Mouse (Mus musculus) heart, adult 8-10 months (tissue): ENCODE results near the gene Atf3. TPM values are rescaled to one million over a fixed set of nuclear protein-coding genes. Genes with fewer than 3 reads are reported as not detected.

Experiments used
- DNase-seq: peaks from one replicate; pipeline ENCODE4 v3.0.0; 2022; ENCODE audit warnings: low spot score
- total RNA-seq, 4 experiments: library from RNA; stranded (reverse); gene quantifications; 2 replicates each; pipeline ENCODE4 v1.2.4; 2022

Atf3 gene
- total RNA-seq, 4 experiments from 2014 or later, result 3.0 to 10.3 (median 4.2) TPM

DNA sequence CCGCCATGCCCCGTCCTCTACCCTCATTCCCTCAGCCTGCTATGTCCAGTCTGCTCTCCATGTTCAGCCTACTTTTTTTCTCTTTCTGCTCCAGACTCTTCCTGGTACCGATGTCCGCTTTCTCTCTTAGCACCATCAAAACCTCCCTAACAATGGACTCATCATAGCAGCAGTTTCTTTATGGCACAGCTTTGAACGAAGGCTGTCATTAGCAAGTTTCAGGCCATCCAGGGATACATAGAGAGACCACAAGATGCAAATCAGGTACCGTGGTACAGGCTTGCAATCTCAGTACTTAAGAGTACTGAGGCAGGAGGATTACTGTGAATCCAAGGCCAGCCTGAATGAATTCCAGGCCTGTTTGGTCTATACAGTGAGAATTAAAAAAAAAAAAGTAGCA is 25.1 kb downstream of the Atf3 start:
- no peak for DNase-seq

DNA sequence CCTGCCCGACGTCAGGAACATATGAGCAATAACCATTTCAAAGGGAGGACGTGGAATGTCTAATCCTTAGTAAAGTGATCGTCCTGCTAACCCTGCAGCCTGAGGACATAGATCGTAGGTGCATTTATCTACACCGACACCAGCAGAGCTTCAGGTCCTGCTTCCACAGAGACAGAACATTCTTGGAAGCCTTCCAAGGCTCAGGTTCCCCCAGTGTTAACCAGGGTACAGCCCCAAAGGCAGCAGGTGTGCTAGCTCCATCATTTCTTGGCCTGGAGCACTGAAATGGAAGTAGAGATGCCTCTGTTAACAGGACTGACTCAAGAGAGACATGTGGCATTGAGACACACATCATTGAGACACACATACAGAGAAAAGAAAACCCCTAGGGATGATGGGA is 25.6 kb downstream of the Atf3 start:
- no peak for DNase-seq

DNA sequence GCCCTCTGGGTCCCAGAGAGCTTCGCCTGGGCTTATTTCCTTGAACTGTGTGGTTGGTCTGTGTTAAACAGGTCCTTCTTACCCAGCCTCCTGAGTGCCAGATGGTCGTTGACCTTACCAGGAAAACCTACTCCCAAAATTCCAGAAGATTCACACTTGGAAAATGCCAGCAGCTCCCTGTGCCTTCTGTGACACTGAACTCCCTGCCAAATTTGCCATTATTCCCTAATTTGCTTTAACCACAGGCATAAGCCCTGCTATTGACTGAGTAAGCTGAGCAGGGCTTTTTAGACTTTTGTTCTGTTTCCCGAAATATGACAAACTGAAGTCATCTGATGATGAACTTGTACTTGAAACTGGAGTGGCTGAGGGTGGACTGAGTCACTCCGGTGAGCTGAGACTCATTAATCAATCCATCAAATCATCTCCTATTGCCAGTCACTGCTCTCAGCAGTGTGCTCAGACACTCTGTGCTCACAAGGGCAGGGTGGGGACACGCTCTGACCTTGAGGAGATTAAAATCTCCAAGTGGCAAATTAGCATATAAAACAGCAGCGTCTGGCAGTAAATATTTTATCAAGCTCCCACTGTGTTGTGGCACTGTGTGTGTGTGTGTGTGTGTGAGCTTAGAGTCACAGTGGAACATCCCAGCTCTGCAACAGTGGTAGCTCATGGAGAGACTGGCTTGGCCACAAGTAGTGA is 28.0 kb downstream of the Atf3 start:
- no peak for DNase-seq

DNA sequence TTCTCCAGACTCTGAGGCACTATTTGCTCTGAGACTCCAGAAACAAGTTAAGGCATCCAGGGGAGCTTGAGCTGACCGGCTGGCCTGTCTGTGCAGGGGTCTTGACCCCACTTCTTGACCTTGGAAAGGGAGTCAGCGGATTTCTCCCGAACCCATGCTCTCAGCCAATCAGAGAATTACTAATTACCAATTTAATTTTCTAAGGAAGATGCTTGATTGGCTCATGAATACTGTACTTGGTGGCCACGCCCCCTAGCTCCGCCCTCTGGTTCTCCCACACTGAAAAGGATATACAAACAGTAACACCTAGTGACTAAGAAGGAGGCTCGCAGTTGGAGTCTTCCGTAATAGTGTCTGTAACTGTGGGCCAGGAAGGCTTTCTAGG is 31.5 kb downstream of the Atf3 start:
- DNase-seq, result peak; percentile 52

DNA sequence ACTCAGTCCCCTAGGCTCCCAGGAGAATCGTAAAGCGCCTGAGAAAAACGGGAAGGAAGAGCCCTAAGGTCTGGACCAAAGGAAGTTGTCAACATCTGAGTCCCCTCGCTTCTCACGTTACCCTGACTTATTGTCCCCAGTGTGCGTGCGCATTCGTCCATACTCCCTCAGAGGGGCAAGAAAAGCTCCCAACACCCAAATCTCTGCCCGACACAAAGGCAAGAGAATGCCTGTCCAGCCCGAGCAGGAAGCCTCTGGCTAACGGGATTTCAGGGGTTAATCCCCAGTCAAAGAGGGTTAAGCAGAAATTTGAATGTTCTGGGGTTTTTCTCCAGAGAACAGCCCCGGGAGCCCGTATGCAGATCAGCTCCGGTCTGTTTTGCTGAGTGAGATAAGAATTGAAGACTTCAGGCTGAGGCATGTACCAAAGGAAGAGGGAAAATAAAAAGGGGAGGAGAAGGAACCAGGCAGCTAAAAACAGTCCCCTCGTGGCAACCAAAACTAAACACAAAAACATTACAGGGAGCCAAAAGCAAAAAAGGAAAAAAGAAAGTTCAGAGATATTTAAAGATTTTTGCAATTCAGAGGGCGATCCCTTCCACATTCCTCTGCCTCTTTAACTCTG is 32.0 kb downstream of the Atf3 start:
- peak; percentile 49 for DNase-seq

DNA sequence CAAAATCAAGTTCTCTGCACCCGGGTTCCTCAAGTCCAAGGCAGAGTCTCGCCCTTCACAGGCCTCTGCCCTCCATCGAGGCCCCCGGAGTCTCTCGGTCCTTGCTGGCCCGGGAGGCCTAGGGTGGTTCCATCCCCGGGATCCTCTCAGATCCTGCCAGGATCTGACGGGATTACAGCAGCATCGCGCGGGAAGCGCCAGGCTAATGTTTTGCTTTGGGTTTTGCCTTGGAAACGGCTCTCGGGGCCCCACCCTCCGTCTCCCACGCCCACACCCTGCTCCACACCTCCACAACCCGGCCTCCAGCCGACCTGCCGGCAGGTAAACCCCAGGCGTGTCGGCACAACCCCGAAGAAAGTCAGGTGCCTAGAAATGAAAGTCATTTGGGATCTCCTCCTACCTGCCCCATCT is 33.0 kb downstream of the Atf3 start:
- DNase-seq, result peak; percentile 44

DNA sequence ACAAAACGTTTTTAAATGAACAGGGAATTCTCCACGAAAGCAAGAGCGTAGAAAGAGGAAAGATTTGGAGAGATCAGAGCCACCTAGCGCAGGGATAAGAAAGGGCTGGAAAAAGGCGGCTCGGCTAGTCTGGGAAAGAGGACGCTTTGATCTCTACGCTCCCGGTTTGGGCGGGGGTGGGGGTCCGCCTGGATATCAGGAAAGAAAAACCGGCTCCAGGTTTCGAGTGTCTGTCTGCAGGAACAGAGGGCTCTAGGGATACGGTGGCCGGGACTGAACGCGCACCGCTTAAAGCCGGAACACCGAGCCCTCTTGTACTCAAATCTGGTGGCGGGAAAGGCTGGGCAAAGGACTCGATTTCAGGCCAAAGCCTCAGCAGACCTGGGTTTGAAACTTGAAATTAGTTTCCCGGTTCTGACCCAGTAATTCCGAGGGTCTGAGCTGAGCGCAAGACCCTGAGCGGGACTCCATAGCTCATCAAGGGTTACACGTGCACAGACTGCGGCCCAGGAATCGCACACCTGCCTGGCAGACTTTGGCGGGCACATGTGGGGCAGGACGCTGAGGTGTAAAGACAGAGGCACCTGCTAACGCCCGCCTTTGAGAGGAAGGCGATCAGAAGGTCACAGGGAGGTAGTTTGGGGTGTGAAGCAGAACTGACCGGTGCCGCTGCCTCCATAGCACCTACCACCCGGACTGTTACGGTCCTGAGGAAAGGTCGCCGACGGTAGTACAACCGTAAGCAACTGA is 33.6 kb downstream of the Atf3 start:
- DNase-seq, result peak; percentile 31

DNA sequence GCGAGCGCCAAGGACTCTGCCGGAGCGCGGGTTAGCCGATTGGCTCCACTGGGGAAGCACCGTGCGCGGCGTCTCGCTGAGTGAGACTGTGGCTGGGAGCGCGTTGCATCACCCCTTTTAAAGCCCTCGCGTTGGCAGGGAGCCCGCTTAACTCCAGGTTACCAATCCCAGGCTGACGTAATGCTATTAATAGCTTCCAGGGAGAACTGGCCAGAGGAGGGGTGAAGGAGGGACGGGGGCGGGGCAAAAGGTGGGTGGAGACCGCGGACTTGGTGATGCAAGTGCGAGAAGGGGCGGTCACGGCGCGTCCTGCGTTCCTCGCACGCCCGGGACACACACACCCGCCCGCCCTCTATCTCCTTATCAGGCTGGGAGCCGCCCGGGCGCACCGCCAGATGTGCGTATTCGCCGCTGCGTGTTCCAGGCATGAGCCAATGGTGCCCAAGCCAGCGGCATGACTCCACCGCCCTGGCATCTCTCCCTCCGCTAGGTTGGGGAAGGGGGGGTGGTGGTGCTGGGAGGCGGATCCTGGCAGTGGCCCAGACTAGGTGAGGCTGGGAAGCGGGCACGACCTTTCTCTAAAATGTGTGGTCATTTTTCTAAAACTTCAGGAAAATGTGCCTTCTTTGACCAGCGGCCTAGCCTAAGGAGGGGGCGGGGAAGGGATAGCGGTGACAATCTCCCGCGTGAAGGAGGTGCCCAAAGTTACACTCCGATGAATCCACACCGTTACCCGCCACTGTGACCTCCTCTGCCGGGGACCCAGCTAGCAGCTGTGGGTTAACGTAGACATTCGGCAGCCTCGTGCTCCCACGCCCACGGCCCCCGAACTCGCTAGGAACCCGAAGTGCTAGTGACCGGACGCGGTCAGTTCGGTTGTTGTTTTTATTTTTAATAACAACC is 34.4 kb downstream of the Atf3 start:
- DNase-seq, result peak; percentile 99

DNA sequence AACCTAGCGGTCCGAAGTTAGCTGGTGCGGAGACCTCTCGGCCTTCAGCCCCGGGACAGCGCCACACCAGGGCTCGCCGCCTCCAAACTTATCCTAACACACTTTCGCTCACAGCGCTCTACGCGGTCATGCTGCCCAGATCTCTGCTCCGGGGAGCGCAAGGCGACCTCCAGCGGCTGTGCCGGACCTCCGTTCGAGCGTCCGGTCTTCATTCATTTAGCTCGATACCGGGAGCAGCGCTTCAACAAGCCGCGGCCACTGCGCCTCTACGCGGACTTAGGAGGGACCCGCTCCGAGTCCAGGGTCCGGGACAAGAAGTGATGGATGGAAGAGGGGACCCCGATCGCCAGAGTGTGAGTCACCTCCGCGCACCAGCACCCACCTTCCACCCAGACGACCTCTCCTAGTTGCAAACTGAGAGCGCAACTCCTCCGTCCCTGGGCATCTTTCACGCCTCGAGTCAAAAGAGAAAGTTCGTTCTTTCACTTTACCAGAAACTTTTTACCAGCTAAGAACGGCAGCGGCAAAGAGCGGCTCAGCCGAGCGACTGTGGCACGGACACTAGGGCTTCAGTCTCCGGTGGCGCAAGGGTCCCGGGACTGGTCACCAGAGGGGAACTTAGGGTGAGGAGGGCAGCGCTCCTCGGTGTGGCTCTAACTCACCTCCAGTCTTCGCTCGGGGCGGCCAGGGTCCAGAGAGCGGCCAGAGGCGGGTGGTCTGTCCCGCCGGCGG is 35.2 kb downstream of the Atf3 start:
- DNase-seq, result peak; percentile 69

DNA sequence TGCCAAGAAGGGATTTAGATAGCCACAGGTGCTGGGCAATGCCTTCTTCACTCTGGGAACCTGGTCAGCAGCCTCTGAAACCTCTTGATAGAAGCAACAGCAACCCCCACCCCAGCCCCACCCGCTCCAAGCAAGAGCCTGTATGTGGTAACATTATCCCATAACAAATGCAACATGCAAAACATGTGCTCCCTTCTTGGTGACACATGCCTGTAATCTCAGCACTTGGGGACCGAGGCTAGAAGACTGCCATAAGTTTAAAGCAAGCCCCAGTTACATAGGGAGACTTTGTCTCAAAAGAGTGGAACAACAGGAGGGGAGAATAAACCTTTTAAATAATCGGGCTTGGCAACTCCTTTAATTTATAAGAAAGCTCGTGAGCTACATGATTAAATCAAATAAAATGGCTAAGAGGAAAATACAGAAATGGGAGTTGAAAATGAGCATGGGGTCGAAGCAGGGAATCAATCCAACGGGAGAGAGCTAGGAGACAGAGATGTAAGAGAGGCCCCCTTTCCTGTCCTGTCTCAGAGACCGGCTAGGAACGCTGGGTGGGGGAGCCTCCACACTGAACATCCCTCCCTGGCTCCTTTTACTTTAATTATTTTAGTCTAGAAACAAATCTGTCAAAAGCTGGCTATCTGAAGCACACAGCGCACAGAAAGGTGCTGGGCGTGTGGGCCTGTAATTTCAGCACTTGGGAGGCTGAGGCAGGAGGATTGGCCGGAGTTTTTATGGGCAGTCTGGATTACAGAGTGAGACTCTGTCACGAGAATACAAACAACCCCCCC is 36.2 kb downstream of the Atf3 start:
- DNase-seq, result no peak

DNA sequence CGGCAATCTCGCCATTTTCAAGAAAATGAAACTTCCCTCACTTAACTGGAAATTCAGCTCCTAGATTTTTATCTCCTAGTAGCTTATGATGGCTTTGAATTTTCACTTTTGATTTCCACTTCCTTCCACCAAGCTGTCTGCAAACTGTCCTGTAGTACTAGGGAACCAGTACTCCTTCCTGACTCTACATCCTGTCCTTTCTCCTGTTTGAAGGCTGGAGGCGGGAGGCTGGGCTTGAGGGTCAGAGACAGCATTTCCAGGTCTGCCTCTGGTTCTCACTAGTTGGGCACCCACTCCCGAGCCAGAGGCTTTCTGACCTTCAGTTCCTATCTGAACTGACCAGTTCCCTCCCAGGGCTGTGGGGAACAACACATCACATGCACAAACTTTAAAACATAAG is 37.4 kb downstream of the Atf3 start:
- peak; percentile 40 for DNase-seq

DNA sequence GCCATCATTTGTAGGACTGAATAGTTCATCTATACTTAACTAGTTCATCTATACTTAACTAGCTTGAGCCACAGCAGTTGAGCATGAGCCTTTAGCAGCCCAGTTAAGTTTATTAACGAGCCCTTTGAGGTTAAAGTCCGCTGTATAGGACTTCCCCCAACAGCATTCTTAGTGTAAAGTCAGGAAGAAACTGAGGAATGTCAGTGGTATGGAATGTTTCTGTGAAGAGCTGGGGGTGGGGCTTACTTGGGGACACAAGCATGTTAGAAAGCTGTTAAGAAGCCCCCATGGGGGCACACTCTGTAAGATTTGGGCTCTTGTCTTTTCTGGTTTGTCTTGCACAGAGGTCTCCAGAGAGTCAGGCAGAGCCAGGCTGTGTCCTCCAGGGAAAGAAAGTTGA is 38.0 kb downstream of the Atf3 start:
- DNase-seq, result no peak

DNA sequence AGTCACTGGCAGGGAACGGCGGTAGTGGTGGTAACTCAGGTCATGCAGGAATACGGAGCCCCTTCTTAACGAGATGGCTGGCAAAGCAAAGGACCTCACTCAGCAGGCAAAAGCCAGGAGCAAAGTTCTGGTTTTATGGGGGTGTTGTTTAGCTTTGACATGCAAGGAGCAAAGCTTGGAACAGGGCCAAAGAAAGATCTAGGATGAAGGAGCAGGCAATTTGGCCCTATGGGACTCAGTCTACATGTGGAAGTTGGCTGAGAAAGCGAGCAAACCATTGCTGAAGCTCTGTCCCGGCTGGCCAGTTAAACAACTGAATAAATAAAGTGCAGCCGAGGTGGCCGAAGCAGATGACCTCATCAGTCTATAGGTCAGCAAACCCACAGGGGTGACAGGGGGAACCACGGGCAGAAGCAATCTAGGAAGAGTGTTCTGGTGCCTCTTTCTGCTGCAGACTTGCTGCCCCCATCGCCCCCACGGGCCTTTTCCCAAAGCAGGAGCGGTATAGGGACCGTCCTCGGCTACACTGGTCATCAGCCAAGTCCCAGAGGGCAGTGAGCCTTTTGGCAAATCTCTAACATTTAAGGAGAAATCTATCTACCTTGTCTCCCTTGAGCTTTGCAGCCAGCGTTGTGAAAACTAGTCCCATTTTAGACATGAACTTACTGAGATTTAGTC is 39.2 kb downstream of the Atf3 start:
- no peak for DNase-seq

DNA sequence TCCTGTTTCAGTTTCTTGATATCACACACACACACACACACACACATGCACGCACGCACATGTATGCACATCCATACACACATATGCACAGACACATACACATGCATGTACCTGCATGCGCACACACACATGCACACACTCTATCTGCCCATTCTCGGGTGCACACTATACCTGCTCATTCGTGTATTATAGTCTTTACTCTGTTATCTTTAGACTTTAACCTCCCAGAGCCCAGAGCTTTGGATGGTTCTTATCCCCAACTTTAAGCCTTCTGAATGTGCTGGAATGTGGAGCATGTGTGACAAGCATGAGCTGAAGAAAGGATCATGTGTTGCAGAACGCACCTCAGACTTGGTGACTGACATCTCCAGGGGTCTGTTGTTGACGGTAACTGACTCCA is 41.0 kb downstream of the Atf3 start:
- DNase-seq, result no peak

DNA sequence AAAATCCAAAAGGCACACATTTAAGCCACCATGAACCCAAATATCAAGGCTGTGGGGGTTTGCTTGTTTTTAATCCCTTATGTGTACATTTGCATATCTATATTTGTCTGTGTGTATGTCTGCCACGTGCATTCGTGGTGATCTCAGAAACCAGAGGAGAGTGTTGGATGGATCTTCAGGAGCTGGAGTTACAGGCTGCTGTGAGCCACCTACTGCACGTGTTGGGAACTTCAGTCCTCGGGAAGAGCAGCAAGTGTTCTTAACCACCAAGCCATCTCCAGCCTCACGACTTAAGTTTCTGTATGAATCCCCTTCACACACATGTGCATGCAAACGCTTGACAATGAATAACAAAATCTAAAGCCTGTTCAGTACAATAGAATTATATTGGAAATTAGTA is 45.4 kb downstream of the Atf3 start:
- no peak for DNase-seq

DNA sequence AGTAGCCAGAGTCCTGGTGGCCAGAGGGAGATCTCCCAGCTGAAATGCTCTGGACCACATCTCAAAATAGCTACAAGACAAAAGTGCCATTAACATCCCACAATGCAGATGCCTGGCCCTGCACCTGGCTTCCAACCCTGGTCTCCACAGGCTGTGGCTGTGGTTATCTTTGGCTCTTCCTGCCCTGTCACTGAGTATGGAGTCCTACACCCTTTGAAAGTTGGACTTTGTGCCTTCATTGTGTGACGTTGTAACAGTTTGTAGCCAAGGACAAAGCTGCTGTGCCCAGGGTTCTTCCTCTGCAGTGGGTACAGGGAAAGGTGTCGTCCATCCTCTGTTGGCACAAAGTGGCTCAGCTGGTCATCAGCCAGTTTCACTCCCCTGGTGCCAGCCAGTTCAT is 47.4 kb downstream of the Atf3 start:
- no peak for DNase-seq

DNA sequence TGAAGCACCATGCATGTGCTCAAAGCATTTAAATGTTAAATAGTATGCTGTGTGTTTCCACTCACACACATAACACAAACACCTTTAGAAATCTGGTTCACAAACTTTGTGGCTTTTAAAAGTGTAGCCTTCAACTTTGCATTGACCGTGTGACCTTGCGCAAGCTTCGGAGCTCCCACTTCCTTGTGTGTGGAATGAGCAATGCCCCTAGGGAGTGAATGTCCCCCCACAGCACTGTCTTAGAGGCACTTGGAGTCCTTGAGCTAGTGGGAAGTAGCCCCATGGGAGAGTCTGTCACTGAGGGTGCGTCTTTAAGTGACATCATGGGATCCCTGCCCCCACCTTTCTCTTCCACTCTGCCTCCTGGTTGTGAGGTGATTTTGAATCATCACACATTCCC is 51.6 kb downstream of the Atf3 start:
- no peak for DNase-seq

DNA sequence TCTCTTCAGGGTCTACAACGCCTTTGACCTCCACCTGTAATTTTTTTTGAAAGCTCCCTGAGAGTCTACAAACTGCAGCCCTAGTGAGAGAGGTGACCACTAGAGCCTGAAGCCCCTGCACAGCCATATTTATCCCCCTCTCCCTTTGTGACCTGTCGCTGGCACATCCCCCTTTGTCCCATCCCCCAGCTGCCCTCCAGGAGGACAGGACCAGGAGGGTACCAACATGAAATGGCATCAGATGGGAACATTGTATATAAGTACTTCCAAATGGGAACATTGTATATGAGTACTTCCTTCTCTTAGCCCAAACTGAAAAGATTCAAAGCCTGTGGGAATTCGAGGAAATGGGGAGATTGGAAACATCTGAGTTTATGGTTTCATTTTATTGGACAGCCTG is 53.1 kb downstream of the Atf3 start, which contains the start of gene Fam71a:
Fam71a (minus strand) TSS at position 101 of the 400 bp plus-strand sequence.
- DNase-seq, result no peak

DNA sequence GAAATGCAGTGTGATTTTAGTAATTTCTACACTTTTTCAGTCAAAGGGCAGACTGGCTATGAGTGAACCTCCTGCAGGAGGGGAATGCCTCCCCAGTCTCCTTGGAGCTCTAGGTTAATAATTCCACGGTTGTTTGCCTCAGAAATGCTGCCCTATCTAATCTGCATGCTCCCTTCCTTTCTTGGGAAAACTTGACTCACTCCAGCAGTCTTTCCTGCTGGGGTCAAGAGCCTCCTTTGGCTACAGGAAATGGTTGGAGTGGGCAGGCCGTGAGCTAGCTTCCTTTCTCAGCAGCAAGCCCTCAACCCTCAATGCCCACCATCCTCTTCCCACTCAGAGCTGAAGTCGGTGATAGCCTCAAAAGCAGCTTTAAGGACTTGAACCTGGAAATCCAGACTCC is 63.5 kb downstream of the Atf3 start:
- DNase-seq, result no peak

DNA sequence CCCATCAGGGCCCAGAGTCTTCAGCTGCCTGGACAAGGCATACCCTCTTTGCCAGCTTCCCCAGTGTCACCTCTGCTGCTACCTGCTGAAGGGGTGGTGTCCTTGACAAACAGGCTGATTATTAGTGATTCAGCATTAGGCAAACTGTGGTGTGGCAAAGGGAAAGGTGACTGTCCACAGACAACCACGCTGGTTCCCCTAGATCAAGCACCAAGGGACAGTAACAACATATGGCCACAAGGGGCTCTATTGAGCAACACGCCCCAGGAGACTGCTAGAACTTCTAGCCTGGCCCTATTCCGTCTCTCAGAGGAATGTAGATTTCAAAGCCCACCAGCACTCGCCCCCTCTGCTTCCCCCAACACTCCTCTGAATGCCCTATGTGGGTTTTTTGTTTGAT is 64.8 kb downstream of the Atf3 start:
- peak; percentile 24 for DNase-seq
